Mouse (Mus musculus) hindbrain, embryonic 15.5 days (tissue): Measurements from ENCODE around the gene Rbl2. TPM values are rescaled to one million over a fixed set of nuclear protein-coding genes. Genes with fewer than 3 reads are reported as not detected.

Source experiments
- ATAC-seq: fragments of 200-750 bp; cut with Nextera tagmentation; 2 replicates; pipeline ENCODE4 v1.8.0; 2017; ENCODE audit warnings: low read depth, moderate number of reproducible peaks, moderate TSS enrichment; ENCODE audit not compliant: low FRiP score
- H3K27ac ChIP-seq: fragments of 300-500 bp; sonication (generic); replicated peaks from 2 replicates; pipeline ENCODE4 v1.5.1; 2015; ENCODE audit warnings: mild to moderate bottlenecking, inconsistent platforms
- H3K27me3 ChIP-seq: fragments of 300-500 bp; sonication (generic); 2 replicates; pipeline ENCODE4 v1.6.1; 2015; ENCODE audit warnings: control low read depth, inconsistent platforms
- H3K36me3 ChIP-seq: fragments of 300-500 bp; sonication (generic); 2 replicates; pipeline ENCODE4 v1.6.1; 2015; ENCODE audit warnings: control low read depth, inconsistent platforms
- H3K4me1 ChIP-seq: fragments of 300-500 bp; sonication (generic); replicated peaks from 2 replicates; pipeline ENCODE4 v1.6.1; 2015; ENCODE audit warnings: control low read depth, inconsistent platforms
- H3K4me2 ChIP-seq: fragments of 300-500 bp; sonication (generic); 2 replicates; pipeline ENCODE4 v1.6.1; 2015; ENCODE audit warnings: moderate library complexity, mild to moderate bottlenecking, inconsistent platforms
- H3K4me3 ChIP-seq: fragments of 300-500 bp; sonication (generic); 2 replicates; pipeline ENCODE4 v1.5.1; 2015; ENCODE audit warnings: mild to moderate bottlenecking, inconsistent platforms
- H3K9ac ChIP-seq: fragments of 300-500 bp; sonication (generic); 2 replicates; pipeline ENCODE4 v1.6.1; 2015; ENCODE audit warnings: inconsistent platforms
- H3K9me3 ChIP-seq: fragments of 300-500 bp; sonication (generic); 2 replicates; pipeline ENCODE4 v1.6.1; 2016; ENCODE audit warnings: control low read depth, inconsistent platforms
- WGBS: fragments of 180-500 bp; shearing (Covaris S2); methylation state at CpG from one replicate; pipeline ENCODE4 v1.1.7; 2015; 5-methylcytosine and 5-hydroxymethylcytosine counted together
- polyA plus RNA-seq: library from polyadenylated mRNA; unstranded; fragments of >200 nt; fragmentation: Nextera tagmentation; extraction: Ambion mirVana; gene quantifications from 2 replicates; pipeline ENCODE4 v1.2.1, GENCODE M21; 2015

Rbl2 gene
- polyA plus RNA-seq, 1 experiment from 2014 or later, result 22.0 TPM

- 0 out of 2 replicates have a peak, but pooled peaks have one; percentile 32 for ATAC-seq
- Histone ChIP-seq H3K4me3 (no peak overlapping the region), H3K9me3 (no peaks in the 10 kb centered on the region), H3K4me1 (no peaks in the 10 kb centered on the region), H3K9ac (no peak overlapping the region), H3K4me2 (no peak overlapping the region), H3K27me3 (no peaks in the 10 kb centered on the region), H3K36me3 (no peaks in the 10 kb centered on the region), H3K27ac (no peak overlapping the region)
- 7% methylated on average over 6 of the region's 6 CpGs for WGBS
Measured at GRCm38 (mm10) chr8:91147715-91148114, 77.9 kb downstream of the Rbl2 start.

DNA sequence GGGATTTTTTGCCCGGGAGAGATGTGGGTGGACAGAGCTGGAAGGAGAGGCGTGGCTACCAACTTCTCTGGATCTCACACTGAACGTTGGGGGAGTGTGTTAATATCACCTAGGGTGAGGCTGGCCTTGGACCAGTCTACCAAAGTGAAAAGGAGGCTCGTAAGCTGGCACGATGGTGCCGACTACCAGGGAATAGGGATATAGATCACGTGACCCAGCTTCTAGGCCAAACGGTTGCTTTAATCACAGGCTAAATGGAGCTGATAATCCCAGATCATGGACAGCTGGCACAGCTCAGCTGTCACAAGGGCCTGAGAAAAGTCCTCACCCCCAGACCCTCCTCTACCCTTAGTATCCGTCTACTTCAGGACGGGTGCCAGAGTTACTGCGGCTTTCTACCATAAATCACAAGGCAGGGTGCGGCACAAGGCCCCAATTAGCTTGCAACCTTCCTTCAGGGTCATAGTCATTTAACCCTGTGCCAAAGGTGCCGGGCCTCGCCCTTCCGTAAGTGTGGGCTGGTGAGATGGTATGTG, 78.9 kb downstream of the Rbl2 start:
- no peak overlapping the region for H3K9ac ChIP-seq
- no peak for ATAC-seq
- no peaks in the 10 kb centered on the region for H3K9me3 ChIP-seq
- H3K27ac ChIP-seq, result no peak overlapping the region
- H3K36me3 ChIP-seq, result no peaks in the 10 kb centered on the region
- H3K4me3 ChIP-seq, result no peak overlapping the region
- no peak overlapping the region for H3K4me2 ChIP-seq
- no peaks in the 10 kb centered on the region for H3K27me3 ChIP-seq
- WGBS, result 79% methylated on average over 15 of the region's 15 CpGs
- H3K4me1 ChIP-seq, result no peaks in the 10 kb centered on the region

DNA sequence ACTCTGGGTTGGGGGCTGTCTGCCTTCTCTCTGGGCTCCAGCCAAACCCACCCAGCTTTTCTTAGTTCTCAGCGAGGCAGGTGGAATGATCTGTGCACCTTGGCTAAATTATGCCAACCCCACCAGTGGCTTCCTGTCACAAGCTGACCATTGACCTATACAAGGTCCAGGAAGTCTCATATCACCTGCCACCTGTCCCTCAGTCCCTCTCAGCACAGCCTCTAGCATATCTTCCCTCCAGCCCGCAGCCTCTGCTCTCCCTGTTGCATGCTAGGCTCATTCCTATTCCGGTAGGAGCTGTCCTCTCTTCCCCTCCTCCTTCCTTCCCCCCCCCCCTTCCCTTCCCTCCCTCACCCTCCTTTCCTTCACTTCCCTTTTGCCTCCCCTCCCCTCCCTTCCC, 79.4 kb downstream of the Rbl2 start:
- no peak overlapping the region for H3K4me3 ChIP-seq
- no peak overlapping the region for H3K27ac ChIP-seq
- no peak for ATAC-seq
- H3K36me3 ChIP-seq, result no peaks in the 10 kb centered on the region
- H3K9me3 ChIP-seq, result no peaks in the 10 kb centered on the region
- 81% methylated on average over 3 of the region's 3 CpGs for WGBS
- no peaks in the 10 kb centered on the region for H3K27me3 ChIP-seq
- no peaks in the 10 kb centered on the region for H3K4me1 ChIP-seq
- no peak overlapping the region for H3K4me2 ChIP-seq
- H3K9ac ChIP-seq, result no peak overlapping the region

- Histone ChIP-seq H3K9ac (no peak overlapping the region), H3K27me3 (no peaks in the 10 kb centered on the region), H3K9me3 (no peaks in the 10 kb centered on the region), H3K4me2 (no peak overlapping the region), H3K36me3 (no peaks in the 10 kb centered on the region), H3K4me1 (no peaks in the 10 kb centered on the region), H3K27ac (no peak overlapping the region), H3K4me3 (no peak overlapping the region)
- no peak for ATAC-seq
- 88% methylated on average over 7 of the region's 7 CpGs for WGBS
Measured at GRCm38 (mm10) chr8:91151531-91151930, 81.7 kb downstream of the Rbl2 start.

DNA sequence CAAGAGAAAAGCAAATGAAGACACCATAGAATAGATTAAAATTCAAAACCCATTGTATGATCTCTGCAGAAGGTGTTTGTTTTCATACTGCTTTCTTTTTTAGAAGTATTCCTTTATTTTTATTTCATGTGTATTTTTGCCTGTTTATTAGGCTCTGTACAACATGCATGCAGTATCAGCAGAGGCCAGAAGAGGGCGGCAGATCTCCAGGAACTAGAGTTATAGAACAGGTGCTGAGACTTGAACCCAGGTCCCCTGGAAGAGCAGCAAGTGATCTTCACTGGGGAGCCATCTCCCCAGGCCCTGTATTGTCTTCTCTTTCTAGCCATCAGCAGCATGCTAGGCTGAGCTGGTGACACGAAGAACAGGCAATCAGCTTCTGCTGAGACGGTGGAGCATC, 84.0 kb downstream of the Rbl2 start:
- Histone ChIP-seq H3K9me3 (no peaks in the 10 kb centered on the region), H3K36me3 (no peaks in the 10 kb centered on the region), H3K4me1 (no peaks in the 10 kb centered on the region), H3K4me2 (no peak overlapping the region), H3K9ac (no peak overlapping the region), H3K27me3 (no peaks in the 10 kb centered on the region), H3K27ac (no peak overlapping the region), H3K4me3 (no peak overlapping the region)
- WGBS, result 79% methylated on average over 3 of the region's 3 CpGs
- ATAC-seq, result no peak

DNA sequence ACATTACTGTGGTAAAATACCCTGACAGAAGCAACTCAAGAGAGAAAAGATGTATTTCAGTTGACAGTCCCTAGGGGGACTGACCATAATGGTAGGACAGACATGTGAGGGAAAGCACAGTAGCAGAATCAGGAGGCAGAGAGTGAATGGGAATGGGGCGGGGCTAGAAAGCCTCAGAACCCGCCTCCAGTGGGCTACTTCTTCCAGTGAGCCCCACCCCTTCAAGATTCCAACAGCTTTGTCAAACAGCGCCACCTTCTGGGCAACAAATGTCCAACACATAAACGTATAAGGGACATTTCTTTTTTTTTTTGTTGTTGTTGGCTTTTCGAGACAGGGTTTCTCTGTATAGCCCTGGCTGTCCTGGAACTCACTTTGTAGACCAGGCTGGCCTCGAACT, 84.7 kb downstream of the Rbl2 start:
- Histone ChIP-seq H3K9me3 (no peaks in the 10 kb centered on the region), H3K27ac (no peak overlapping the region), H3K9ac (no peak overlapping the region), H3K36me3 (no peaks in the 10 kb centered on the region), H3K4me3 (no peak overlapping the region), H3K4me1 (no peaks in the 10 kb centered on the region), H3K4me2 (no peak overlapping the region), H3K27me3 (no peaks in the 10 kb centered on the region)
- no peak for ATAC-seq
- WGBS, result 39% methylated on average over 6 of the region's 6 CpGs

DNA sequence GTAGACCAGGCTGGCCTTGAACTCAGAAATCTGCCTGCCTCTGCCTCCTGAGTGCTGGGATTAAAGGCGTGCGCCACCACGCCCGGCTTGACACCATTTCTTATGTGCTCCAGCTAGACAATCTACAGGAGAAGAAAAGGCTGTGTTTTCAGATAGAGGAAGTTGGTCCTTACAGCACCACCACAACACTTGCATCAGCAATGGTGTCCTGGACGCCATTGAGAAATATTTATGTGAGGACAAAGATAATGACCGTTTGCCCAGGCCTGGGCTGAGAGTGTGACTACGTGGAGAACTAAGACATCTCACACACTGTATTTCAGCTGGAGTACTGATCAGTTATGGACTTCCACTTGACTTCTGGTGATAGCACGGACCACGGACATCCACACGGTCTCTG, 88.8 kb downstream of the Rbl2 start:
- 95% methylated on average over 10 of the region's 10 CpGs for WGBS
- no peaks in the 10 kb centered on the region for H3K36me3 ChIP-seq
- no peak for ATAC-seq

GRCm38 (mm10) chr8:91159959-91160800, 90.3 kb downstream of the Rbl2 start:
- Histone ChIP-seq H3K4me1 (peaks cover 6% of the 10 kb centered on the region; the same call in 1 of the 2 replicates), H3K4me2 (no peak overlapping the region), H3K27me3 (no peaks in the 10 kb centered on the region), H3K27ac (no peak overlapping the region), H3K36me3 (no peaks in the 10 kb centered on the region), H3K9me3 (no peaks in the 10 kb centered on the region), H3K4me3 (no peak overlapping the region), H3K9ac (no peak overlapping the region)
- ATAC-seq, result no peak
- 34% methylated on average over 15 of the region's 15 CpGs for WGBS

More for the DNA sequence above, 88.8 kb downstream of the Rbl2 start:
- peaks cover 6% of the 10 kb centered on the region; the same call in 1 of the 2 replicates for H3K4me1 ChIP-seq
- no peak overlapping the region for H3K4me2 ChIP-seq
- no peak overlapping the region for H3K27ac ChIP-seq
- no peaks in the 10 kb centered on the region for H3K9me3 ChIP-seq
- no peak overlapping the region for H3K9ac ChIP-seq
- no peaks in the 10 kb centered on the region for H3K27me3 ChIP-seq
- H3K4me3 ChIP-seq, result no peak overlapping the region

DNA sequence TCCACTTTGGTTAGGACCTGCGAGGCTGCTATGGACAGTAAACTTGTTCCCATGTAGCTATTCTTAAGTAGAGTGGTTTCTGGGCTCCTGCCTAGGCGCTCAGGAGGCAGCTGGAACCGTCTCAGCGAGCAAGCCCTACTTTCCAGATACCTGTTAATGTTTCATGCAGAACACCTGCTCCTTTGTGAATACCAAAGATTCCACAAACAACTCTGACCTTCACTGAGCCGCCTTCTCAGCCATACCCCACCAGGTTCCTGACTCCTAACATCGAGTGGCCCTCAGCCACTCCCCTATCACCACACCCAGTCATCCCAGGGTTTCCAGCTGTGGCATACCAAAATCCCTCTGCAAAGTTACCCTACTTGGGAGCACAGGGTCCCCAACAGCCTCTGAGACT, 100.3 kb downstream of the Rbl2 start:
- Histone ChIP-seq H3K4me2 (no peak overlapping the region), H3K9me3 (no peaks in the 10 kb centered on the region), H3K4me1 (peaks cover 21% of the 10 kb centered on the region), H3K36me3 (no peaks in the 10 kb centered on the region), H3K4me3 (no peak overlapping the region), H3K27ac (no peak overlapping the region; the same call in 1 of the 2 replicates), H3K9ac (no peak overlapping the region), H3K27me3 (no peaks in the 10 kb centered on the region)
- 87% methylated on average over 6 of the region's 6 CpGs for WGBS
- ATAC-seq, result 0 out of 2 replicates have a peak, but pooled peaks have one; percentile 28

DNA sequence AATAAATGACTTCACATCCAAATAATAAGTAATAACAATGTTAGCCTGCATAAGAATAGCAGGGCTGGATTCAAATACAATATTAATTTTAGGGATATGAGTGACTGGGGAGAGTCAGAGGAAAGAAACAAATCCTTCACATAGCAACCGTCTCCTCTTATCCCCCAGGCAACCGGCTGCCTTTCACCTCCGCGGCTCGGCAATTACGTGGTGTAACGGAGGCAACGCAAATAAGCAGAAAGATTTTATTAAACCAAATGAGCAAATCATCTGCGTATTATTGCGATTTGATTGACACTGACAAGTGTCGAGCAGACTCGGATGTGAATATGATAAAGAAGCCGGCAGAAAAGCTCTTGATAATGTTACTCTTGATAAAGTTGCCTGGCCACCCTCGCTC, 101.1 kb downstream of the Rbl2 start:
- no peak for ATAC-seq
- WGBS, result 16% methylated on average over 14 of the region's 14 CpGs
- H3K27ac ChIP-seq, result no peak overlapping the region
- H3K4me3 ChIP-seq, result no peak overlapping the region
- peaks cover 21% of the 10 kb centered on the region for H3K4me1 ChIP-seq
- no peak overlapping the region for H3K9ac ChIP-seq
- no peaks in the 10 kb centered on the region for H3K27me3 ChIP-seq
- H3K4me2 ChIP-seq, result peak overlapping the region; percentile 49
- H3K9me3 ChIP-seq, result no peaks in the 10 kb centered on the region
- H3K36me3 ChIP-seq, result no peaks in the 10 kb centered on the region

DNA sequence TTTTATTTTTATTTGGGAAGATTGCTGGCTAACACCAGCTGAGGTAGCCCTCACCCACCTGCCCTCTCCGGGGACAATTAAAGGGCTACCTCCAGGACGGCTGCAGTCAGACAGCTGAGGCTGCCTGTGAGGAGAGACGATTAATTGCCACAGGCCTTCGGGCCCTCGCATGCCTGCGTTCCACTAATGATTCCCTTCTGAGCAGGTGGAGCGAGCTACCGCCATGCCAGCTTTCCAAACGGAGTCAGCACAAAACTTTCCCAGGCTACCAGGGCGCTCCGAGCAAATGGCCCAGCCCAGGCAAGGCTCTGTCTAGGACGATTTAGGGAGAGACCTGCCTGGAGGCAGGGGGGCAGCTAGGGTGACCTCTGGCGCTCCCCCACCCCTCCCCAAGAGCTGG, 101.7 kb downstream of the Rbl2 start:
- no peaks in the 10 kb centered on the region for H3K9me3 ChIP-seq
- H3K4me3 ChIP-seq, result no peak overlapping the region
- peaks cover 21% of the 10 kb centered on the region for H3K4me1 ChIP-seq
- no peaks in the 10 kb centered on the region for H3K36me3 ChIP-seq
- peak; percentile 66 for ATAC-seq
- no peaks in the 10 kb centered on the region for H3K27me3 ChIP-seq
- 0 out of 2 replicates have a peak overlapping the region, but pooled peaks have one; percentile 13 for H3K27ac ChIP-seq
- 26% methylated on average over 13 of the region's 13 CpGs for WGBS
- H3K9ac ChIP-seq, result no peak overlapping the region
- peak overlapping the region; percentile 49; the same call in 1 of the 2 replicates for H3K4me2 ChIP-seq
